Mouse (Mus musculus) thymus, adult 2 months (tissue): Measurements from ENCODE around the gene Elavl4.

ENCODE experiments used
- CTCF ChIP-seq: fragments of 200-500 bp; IDR thresholded peaks from 2 replicates; pipeline ENCODE4 v1.5.1; 2012; ENCODE audit warnings: mild to moderate bottlenecking, control low read depth, low read length, moderate library complexity, borderline replicate concordance; ENCODE audit not compliant: control insufficient read depth, poor library complexity, insufficient read depth; ENCODE audit errors: extremely low read depth
- POLR2A ChIP-seq: fragments of 200-500 bp; IDR thresholded peaks from 2 replicates; pipeline ENCODE4 v1.6.1; 2012; ENCODE audit warnings: mild to moderate bottlenecking, low read length, control low read depth, moderate library complexity; ENCODE audit not compliant: control insufficient read depth, poor library complexity, insufficient read depth; ENCODE audit errors: extremely low read depth

DNA sequence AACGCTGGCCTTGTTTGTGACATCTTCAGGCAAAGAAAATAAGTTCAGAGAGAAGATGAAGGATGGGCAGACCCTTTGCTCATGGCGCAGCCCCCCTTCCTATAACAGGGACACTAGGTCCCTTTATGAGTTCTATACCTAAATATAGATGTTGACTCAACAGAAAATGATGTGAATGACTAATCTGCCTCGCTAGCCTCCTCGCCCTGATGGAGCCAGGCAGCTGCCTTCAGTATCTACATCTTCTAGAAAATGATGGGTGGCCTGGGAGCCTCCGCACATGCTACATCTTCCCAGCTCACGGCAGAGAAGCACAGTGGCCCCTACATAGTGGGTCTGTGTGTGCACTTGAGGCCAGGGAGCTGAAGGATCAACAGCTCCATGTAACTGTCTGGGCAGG, 137.2 kb downstream of the Elavl4 start:
- no peak for TF ChIP-seq CTCF
- TF ChIP-seq POLR2A = no peak
